Mouse (Mus musculus) lung, embryonic 14.5 days (tissue): ENCODE results near the gene Map3k13. TPM values are rescaled to one million over a fixed set of nuclear protein-coding genes. Genes with fewer than 3 reads are reported as not detected.

ENCODE experiments used
- ATAC-seq: fragments of 200-750 bp; cut with Nextera tagmentation; 2 replicates; pipeline ENCODE4 v1.8.0; 2017; ENCODE audit warnings: mild to moderate bottlenecking, moderate TSS enrichment, moderate library complexity; ENCODE audit not compliant: insufficient read depth
- DNase-seq: peaks from one replicate; pipeline ENCODE4 v3.0.0-alpha.2; 2015
- H3K27ac ChIP-seq: fragments of 300-500 bp; sonication (generic); 2 replicates; pipeline ENCODE4 v1.5.1; 2014; ENCODE audit warnings: low read depth, mild to moderate bottlenecking, moderate library complexity
- H3K27me3 ChIP-seq: fragments of 300-500 bp; sonication (generic); 2 replicates; pipeline ENCODE4 v1.6.1; 2014; ENCODE audit warnings: low read length, control low read depth; ENCODE audit not compliant: insufficient read depth
- H3K36me3 ChIP-seq: fragments of 300-500 bp; sonication (generic); 2 replicates; pipeline ENCODE4 v1.6.1; 2014; ENCODE audit warnings: control low read depth; ENCODE audit not compliant: insufficient read depth
- H3K4me1 ChIP-seq: fragments of 300-500 bp; sonication (generic); 2 replicates; pipeline ENCODE4 v1.6.1; 2014; ENCODE audit warnings: antibody characterized with exemption, control low read depth; ENCODE audit not compliant: insufficient read depth
- H3K4me2 ChIP-seq: fragments of 300-500 bp; sonication (generic); 2 replicates; pipeline ENCODE4 v1.6.1; 2014; ENCODE audit warnings: mild to moderate bottlenecking
- H3K4me3 ChIP-seq: fragments of 300-500 bp; sonication (generic); 2 replicates; pipeline ENCODE4 v1.5.1; 2014; ENCODE audit warnings: low read depth, low read length
- H3K9ac ChIP-seq: fragments of 300-500 bp; sonication (generic); 2 replicates; pipeline ENCODE4 v1.6.1; 2014
- H3K9me3 ChIP-seq: fragments of 300-500 bp; sonication (generic); 2 replicates; pipeline ENCODE4 v1.6.1; 2016; ENCODE audit warnings: low read depth, low read length, control low read depth
- CTCF ChIP-seq: IDR thresholded peaks from 2 replicates; pipeline ENCODE4 v1.5.1; 2016; ENCODE audit warnings: antibody characterized with exemption, low read depth
- WGBS: fragments of 180-500 bp; shearing (Covaris S2); extraction: QIAGEN DNeasy Blood & Tissue Kit; methylation state at CpG from one replicate; pipeline ENCODE4 v1.1.7; 2014; 5-methylcytosine and 5-hydroxymethylcytosine counted together
- polyA plus RNA-seq: library from polyadenylated mRNA; unstranded; fragments of >200 nt; fragmentation: Nextera tagmentation; extraction: Ambion mirVana; gene quantifications from 2 replicates; pipeline ENCODE4 v1.2.1, GENCODE M21; 2014

The Map3k13 gene
- polyA plus RNA-seq, 1 experiment from 2014 or later = 0.95 TPM

GRCm38 (mm10) chr16:21862448-21862847, 68.3 kb downstream of the Map3k13 start:
- WGBS = 86% methylated on average over 3 of the region's 3 CpGs
- Histone ChIP-seq H3K9ac (no peak overlapping the region), H3K4me1 (no peaks in the 10 kb centered on the region), H3K4me3 (no peak overlapping the region), H3K27me3 (no peaks in the 10 kb centered on the region), H3K36me3 (no peaks in the 10 kb centered on the region), H3K4me2 (no peak overlapping the region), H3K9me3 (no peaks in the 10 kb centered on the region), H3K27ac (no peak overlapping the region)
- no peak for ATAC-seq
- TF ChIP-seq CTCF = no peak
- DNase-seq = no peak

GRCm38 (mm10) chr16:21865250-21865982, 71.3 kb downstream of the Map3k13 start:
- Histone ChIP-seq H3K9ac (no peak overlapping the region), H3K4me1 (no peaks in the 10 kb centered on the region), H3K27ac (no peak overlapping the region), H3K9me3 (no peaks in the 10 kb centered on the region), H3K36me3 (no peaks in the 10 kb centered on the region), H3K27me3 (no peaks in the 10 kb centered on the region), H3K4me2 (no peak overlapping the region), H3K4me3 (no peak overlapping the region)
- no peak for ATAC-seq
- no peak for DNase-seq
- 28% methylated on average over 7 of the region's 7 CpGs for WGBS
- no peak for TF ChIP-seq CTCF

- Histone ChIP-seq H3K4me2 (no peak overlapping the region), H3K9me3 (no peaks in the 10 kb centered on the region), H3K27ac (no peak overlapping the region), H3K27me3 (no peaks in the 10 kb centered on the region), H3K4me1 (no peaks in the 10 kb centered on the region), H3K4me3 (no peak overlapping the region), H3K36me3 (no peaks in the 10 kb centered on the region), H3K9ac (no peak overlapping the region)
- no peak for TF ChIP-seq CTCF
- ATAC-seq (no peak), DNase-seq (no peak)
- WGBS = 40% methylated on average over 11 of the region's 11 CpGs
Observed at GRCm38 (mm10) chr16:21865983-21866575, 71.9 kb downstream of the Map3k13 start.

- H3K4me2 ChIP-seq = no peak overlapping the region
- no peak overlapping the region for H3K4me3 ChIP-seq
- DNase-seq (no peak), ATAC-seq (no peak)
- H3K36me3 ChIP-seq = no peaks in the 10 kb centered on the region
- no peak overlapping the region for H3K9ac ChIP-seq
- no peaks in the 10 kb centered on the region for H3K27me3 ChIP-seq
- 80% methylated on average over 3 of the region's 3 CpGs for WGBS
- no peak overlapping the region for H3K27ac ChIP-seq
- TF ChIP-seq CTCF = no peak
- H3K4me1 ChIP-seq = no peaks in the 10 kb centered on the region
- H3K9me3 ChIP-seq = no peaks in the 10 kb centered on the region
Observed at GRCm38 (mm10) chr16:21867727-21868126, 73.6 kb downstream of the Map3k13 start.

- Histone ChIP-seq H3K4me1 (no peaks in the 10 kb centered on the region), H3K9ac (no peak overlapping the region), H3K27ac (no peak overlapping the region), H3K4me2 (no peak overlapping the region), H3K9me3 (no peaks in the 10 kb centered on the region), H3K36me3 (no peaks in the 10 kb centered on the region), H3K4me3 (no peak overlapping the region), H3K27me3 (no peaks in the 10 kb centered on the region)
- WGBS = 37% methylated on average over 6 of the region's 6 CpGs
- TF ChIP-seq CTCF = no peak
- DNase-seq = no peak
- no peak for ATAC-seq
Observed at GRCm38 (mm10) chr16:21868651-21869050, 74.5 kb downstream of the Map3k13 start.

- no peak for DNase-seq
- WGBS = 32% methylated on average over 4 of the region's 4 CpGs
Observed at GRCm38 (mm10) chr16:21869879-21870278, 75.7 kb downstream of the Map3k13 start.

GRCm38 (mm10) chr16:21877735-21878134, 83.6 kb downstream of the Map3k13 start:
- H3K27me3 ChIP-seq = no peaks in the 10 kb centered on the region
- no peak for TF ChIP-seq CTCF
- DNase-seq = no peak
- H3K4me3 ChIP-seq = no peak overlapping the region
- 82% methylated on average over 3 of the region's 3 CpGs for WGBS
- no peak overlapping the region for H3K9ac ChIP-seq
- no peak overlapping the region for H3K4me2 ChIP-seq
- no peaks in the 10 kb centered on the region for H3K36me3 ChIP-seq
- H3K27ac ChIP-seq = no peak overlapping the region
- no peaks in the 10 kb centered on the region for H3K9me3 ChIP-seq
- H3K4me1 ChIP-seq = no peaks in the 10 kb centered on the region
- no peak for ATAC-seq

More at GRCm38 (mm10) chr16:21869879-21870278, 75.7 kb downstream of the Map3k13 start:
- Histone ChIP-seq H3K27ac (no peak overlapping the region), H3K9ac (no peak overlapping the region), H3K27me3 (no peaks in the 10 kb centered on the region), H3K4me3 (no peak overlapping the region), H3K9me3 (no peaks in the 10 kb centered on the region), H3K4me1 (no peaks in the 10 kb centered on the region), H3K4me2 (no peak overlapping the region), H3K36me3 (no peaks in the 10 kb centered on the region)
- TF ChIP-seq CTCF = no peak
- ATAC-seq = no peak
